Mouse (Mus musculus) hindbrain, embryonic 13.5 days (tissue): ENCODE measurements around the gene Tmprss11g. TPM values are rescaled to one million over a fixed set of nuclear protein-coding genes. Genes with fewer than 3 reads are reported as not detected.

ENCODE experiments used
- ATAC-seq: fragments of 200-750 bp; cut with Nextera tagmentation; 2 replicates; pipeline ENCODE4 v1.8.0; 2017; ENCODE audit warnings: moderate TSS enrichment; ENCODE audit not compliant: low FRiP score
- H3K27ac ChIP-seq: fragments of 300-500 bp; sonication (generic); 2 replicates; pipeline ENCODE4 v1.5.1; 2015; ENCODE audit warnings: inconsistent platforms, mild to moderate bottlenecking, moderate library complexity
- H3K27me3 ChIP-seq: fragments of 300-500 bp; sonication (generic); 2 replicates; pipeline ENCODE4 v1.6.1; 2015; ENCODE audit warnings: mild to moderate bottlenecking, inconsistent platforms
- H3K36me3 ChIP-seq: fragments of 300-500 bp; sonication (generic); 2 replicates; pipeline ENCODE4 v1.6.1; 2015; ENCODE audit warnings: mild to moderate bottlenecking, inconsistent platforms
- H3K4me1 ChIP-seq: fragments of 300-500 bp; sonication (generic); replicated peaks from 2 replicates; pipeline ENCODE4 v1.6.1; 2015; ENCODE audit warnings: inconsistent platforms
- H3K4me2 ChIP-seq: fragments of 300-500 bp; sonication (generic); 2 replicates; pipeline ENCODE4 v1.6.1; 2015; ENCODE audit warnings: inconsistent platforms, mild to moderate bottlenecking, moderate library complexity
- H3K4me3 ChIP-seq: fragments of 300-500 bp; sonication (generic); 2 replicates; pipeline ENCODE4 v1.5.1; 2015; ENCODE audit warnings: mild to moderate bottlenecking, inconsistent platforms
- H3K9ac ChIP-seq: fragments of 300-500 bp; sonication (generic); 2 replicates; pipeline ENCODE4 v1.6.1; 2015; ENCODE audit warnings: mild to moderate bottlenecking, inconsistent platforms
- H3K9me3 ChIP-seq: fragments of 300-500 bp; sonication (generic); 2 replicates; pipeline ENCODE4 v1.6.1; 2016; ENCODE audit warnings: inconsistent platforms
- WGBS: fragments of 180-500 bp; shearing (Covaris S2); methylation state at CpG from one replicate; pipeline ENCODE4 v1.1.7; 2015; 5-methylcytosine and 5-hydroxymethylcytosine counted together
- polyA plus RNA-seq: library from polyadenylated mRNA; unstranded; fragments of >200 nt; fragmentation: Nextera tagmentation; extraction: Ambion mirVana; gene quantifications from 2 replicates; pipeline ENCODE4 v1.2.1, GENCODE M21; 2015

The Tmprss11g gene
- polyA plus RNA-seq: not detected in 2 replicates

DNA sequence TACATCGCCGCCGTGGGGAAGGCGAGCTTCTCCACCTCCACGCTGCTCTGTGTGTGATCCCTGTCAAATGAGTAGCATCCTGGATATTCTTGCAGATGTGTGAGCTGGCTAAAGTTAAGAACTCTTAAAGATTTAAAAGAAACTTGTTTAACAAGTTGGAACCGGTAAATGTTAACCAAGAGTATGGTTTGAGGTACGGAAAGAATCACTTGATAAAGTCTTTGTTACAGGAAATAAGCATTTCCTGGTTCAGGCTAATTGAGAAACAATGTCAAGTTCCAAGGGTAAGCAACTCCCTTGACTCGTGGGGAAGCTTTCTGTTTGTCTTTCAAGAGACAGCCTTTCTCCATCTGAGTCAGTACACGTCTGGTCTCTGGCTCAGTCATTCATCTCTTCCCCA, at the start of gene Tmprss11g:
Tmprss11g (minus strand) TSS at position 101 of the 400 bp plus-strand sequence.
- WGBS: 85% methylated on average over 9 of the region's 9 CpGs
- ATAC-seq: no peak
- Histone ChIP-seq H3K9me3 (no peaks in the 10 kb centered on the region), H3K4me1 (no peaks in the 10 kb centered on the region), H3K9ac (no peak within 1 kb of the TSS), H3K36me3 (no peaks in the 10 kb centered on the region), H3K27me3 (no peaks in the 10 kb centered on the region), H3K4me2 (no peak within 1 kb of the TSS), H3K4me3 (no peak within 1 kb of the TSS), H3K27ac (no peak within 1 kb of the TSS)

DNA sequence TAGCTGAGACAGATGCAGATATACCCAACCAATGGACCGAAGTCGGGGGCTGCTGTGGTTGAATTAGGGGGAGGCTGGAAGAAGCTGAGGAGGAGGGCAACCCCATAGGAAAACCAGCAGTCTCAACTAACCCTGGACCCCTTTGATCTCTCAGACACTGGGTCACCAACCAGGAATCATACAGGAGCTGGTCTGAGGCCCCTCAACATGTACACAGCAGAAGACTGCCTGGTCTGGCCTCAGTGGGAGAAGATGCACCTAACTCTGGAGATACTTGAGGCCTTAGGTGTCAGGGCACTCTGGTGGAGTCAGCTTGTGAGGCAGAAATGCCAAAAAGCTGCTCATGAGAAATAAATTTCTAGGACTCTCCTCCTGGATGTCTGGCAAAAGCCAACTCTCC, 28.3 kb upstream of the Tmprss11g start:
- Histone ChIP-seq H3K4me2 (no peak overlapping the region), H3K9me3 (no peaks in the 10 kb centered on the region), H3K4me3 (no peak overlapping the region), H3K27me3 (no peaks in the 10 kb centered on the region), H3K36me3 (no peaks in the 10 kb centered on the region), H3K4me1 (no peaks in the 10 kb centered on the region), H3K9ac (no peak overlapping the region), H3K27ac (no peak overlapping the region)
- ATAC-seq: no peak
- 98% methylated on average over 2 of the region's 2 CpGs for WGBS

- WGBS: 90% methylated on average over 3 of the region's 3 CpGs
- H3K4me2 ChIP-seq: no peak overlapping the region
- no peak for ATAC-seq
- no peak overlapping the region for H3K9ac ChIP-seq
- H3K36me3 ChIP-seq: no peaks in the 10 kb centered on the region
- no peaks in the 10 kb centered on the region for H3K27me3 ChIP-seq
- H3K9me3 ChIP-seq: no peaks in the 10 kb centered on the region
- H3K4me1 ChIP-seq: no peaks in the 10 kb centered on the region
- no peak overlapping the region for H3K4me3 ChIP-seq
- H3K27ac ChIP-seq: no peak overlapping the region
These were observed 22.2 kb upstream of the Tmprss11g start for GRCm38 (mm10) chr5:86540601-86541000.

DNA sequence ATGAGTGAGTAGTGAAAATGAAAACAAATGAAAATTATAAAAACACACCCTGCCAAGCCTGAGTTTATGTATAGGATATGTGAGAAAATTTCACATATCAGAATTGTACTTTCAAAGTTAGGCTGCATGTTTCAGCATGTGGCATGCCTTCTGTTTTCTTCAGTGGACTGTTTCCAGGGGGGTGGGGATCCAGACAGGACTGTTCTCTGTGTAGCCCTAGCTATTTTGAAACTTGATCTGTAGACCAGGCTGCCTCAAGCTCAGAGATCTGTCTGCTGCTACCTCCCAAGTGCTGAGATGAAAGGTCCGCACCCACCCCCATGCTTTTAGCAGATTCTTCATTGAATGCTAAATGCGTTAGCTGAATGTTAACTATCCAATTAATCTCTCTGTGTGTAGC, 10.3 kb upstream of the Tmprss11g start:
- no peaks in the 10 kb centered on the region for H3K36me3 ChIP-seq
- no peaks in the 10 kb centered on the region for H3K4me1 ChIP-seq
- H3K27ac ChIP-seq: no peak overlapping the region
- H3K27me3 ChIP-seq: no peaks in the 10 kb centered on the region
- no peak overlapping the region for H3K4me3 ChIP-seq
- 78% methylated on average over 2 of the region's 2 CpGs for WGBS
- ATAC-seq: no peak
- H3K4me2 ChIP-seq: no peak overlapping the region
- H3K9ac ChIP-seq: no peak overlapping the region
- no peaks in the 10 kb centered on the region for H3K9me3 ChIP-seq

DNA sequence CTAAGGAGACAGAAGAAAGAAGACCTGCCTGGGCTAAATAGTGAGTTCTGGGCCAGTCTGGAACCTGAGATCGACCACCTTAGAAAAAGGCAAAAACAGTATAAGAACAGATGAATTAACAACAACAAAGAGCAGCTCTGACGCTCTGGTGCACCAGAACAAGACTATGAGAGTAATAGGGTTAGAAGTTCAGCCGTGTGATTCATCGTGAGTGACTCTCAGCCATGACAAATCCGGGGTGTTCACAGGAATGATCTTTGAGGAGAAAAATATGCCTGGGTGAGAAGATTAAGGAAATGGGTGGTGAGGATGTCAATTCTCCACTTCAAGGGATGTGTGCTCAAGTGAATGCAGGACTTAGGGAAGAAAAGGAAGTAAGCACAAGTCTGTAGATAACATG, 6.9 kb downstream of the Tmprss11g start:
- no peak overlapping the region for H3K9ac ChIP-seq
- H3K27ac ChIP-seq: no peak overlapping the region
- H3K4me1 ChIP-seq: no peaks in the 10 kb centered on the region
- no peaks in the 10 kb centered on the region for H3K36me3 ChIP-seq
- no peaks in the 10 kb centered on the region for H3K9me3 ChIP-seq
- ATAC-seq: no peak
- 39% methylated on average over 5 of the region's 5 CpGs for WGBS
- H3K27me3 ChIP-seq: no peaks in the 10 kb centered on the region
- H3K4me2 ChIP-seq: no peak overlapping the region
- no peak overlapping the region for H3K4me3 ChIP-seq

DNA sequence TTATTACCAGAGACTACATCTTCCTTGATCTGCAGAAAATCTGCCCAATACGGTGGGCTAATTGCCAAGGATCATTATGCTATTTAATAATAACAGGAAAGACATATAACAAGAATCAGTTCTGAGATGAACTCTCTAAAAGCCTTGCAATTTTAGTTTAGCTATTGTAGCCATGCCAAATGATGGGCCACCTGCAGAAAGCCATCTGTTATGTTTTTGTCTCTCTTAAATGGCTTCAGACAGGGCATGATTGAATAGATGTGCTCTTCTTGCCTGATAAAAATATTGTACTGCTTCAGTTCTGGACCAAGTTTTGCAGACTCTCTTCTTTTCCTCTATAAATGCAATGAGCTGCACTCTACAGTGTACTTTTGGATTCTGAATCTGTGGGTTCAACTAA, 24.9 kb downstream of the Tmprss11g start:
- H3K4me3 ChIP-seq: no peak overlapping the region
- no peak overlapping the region for H3K9ac ChIP-seq
- 82% methylated on average over 1 of the region's 1 CpGs for WGBS
- no peak for ATAC-seq
- no peaks in the 10 kb centered on the region for H3K9me3 ChIP-seq
- no peak overlapping the region for H3K4me2 ChIP-seq
- H3K27ac ChIP-seq: no peak overlapping the region
- no peaks in the 10 kb centered on the region for H3K27me3 ChIP-seq
- no peaks in the 10 kb centered on the region for H3K36me3 ChIP-seq
- no peaks in the 10 kb centered on the region for H3K4me1 ChIP-seq

GRCm38 (mm10) chr5:86482562-86482961, 35.8 kb downstream of the Tmprss11g start:
- H3K4me2 ChIP-seq: no peak overlapping the region
- H3K9me3 ChIP-seq: no peaks in the 10 kb centered on the region
- no peak for ATAC-seq
- H3K36me3 ChIP-seq: no peaks in the 10 kb centered on the region
- 81% methylated on average over 2 of the region's 2 CpGs for WGBS
- H3K27ac ChIP-seq: no peak overlapping the region
- no peak overlapping the region for H3K4me3 ChIP-seq
- H3K9ac ChIP-seq: no peak overlapping the region
- H3K4me1 ChIP-seq: no peaks in the 10 kb centered on the region
- no peaks in the 10 kb centered on the region for H3K27me3 ChIP-seq

DNA sequence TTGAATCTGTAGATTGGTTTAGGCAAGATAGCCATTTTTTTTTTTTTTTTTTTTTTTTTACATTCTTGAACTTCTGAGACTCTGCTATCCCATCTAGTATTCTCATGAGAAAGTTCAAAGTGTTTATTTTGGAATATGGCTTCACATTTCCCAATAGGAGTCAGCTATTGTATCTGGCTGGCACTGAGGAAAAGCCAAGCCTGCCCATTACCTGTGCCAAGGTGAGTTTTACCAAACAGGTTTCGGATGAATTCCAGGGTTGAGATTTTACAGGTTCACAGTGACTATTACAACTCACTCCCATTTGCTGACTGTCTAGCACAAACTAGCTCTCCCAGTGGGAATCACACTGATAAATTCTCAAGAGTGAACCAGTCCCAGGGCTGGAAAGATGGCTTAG, 36.4 kb downstream of the Tmprss11g start:
- WGBS: 95% methylated on average over 1 of the region's 1 CpGs
- Histone ChIP-seq H3K4me3 (no peak overlapping the region), H3K4me2 (no peak overlapping the region), H3K4me1 (no peaks in the 10 kb centered on the region), H3K27me3 (no peaks in the 10 kb centered on the region), H3K36me3 (no peaks in the 10 kb centered on the region), H3K27ac (no peak overlapping the region), H3K9ac (no peak overlapping the region), H3K9me3 (no peaks in the 10 kb centered on the region)
- ATAC-seq: no peak

- Histone ChIP-seq H3K4me2 (no peak overlapping the region), H3K27me3 (no peaks in the 10 kb centered on the region), H3K9me3 (no peaks in the 10 kb centered on the region), H3K4me1 (no peaks in the 10 kb centered on the region), H3K36me3 (no peaks in the 10 kb centered on the region), H3K4me3 (no peak overlapping the region), H3K9ac (no peak overlapping the region), H3K27ac (no peak overlapping the region)
- ATAC-seq: no peak
- WGBS: 90% methylated on average over 9 of the region's 9 CpGs
These were observed 44.5 kb downstream of the Tmprss11g start for GRCm38 (mm10) chr5:86473859-86474258.

- Histone ChIP-seq H3K9ac (no peak within 1 kb of the TSS), H3K27me3 (no peaks in the 10 kb centered on the region), H3K4me2 (no peak within 1 kb of the TSS), H3K4me3 (no peak within 1 kb of the TSS), H3K9me3 (no peaks in the 10 kb centered on the region), H3K4me1 (no peaks in the 10 kb centered on the region), H3K27ac (no peak within 1 kb of the TSS), H3K36me3 (no peaks in the 10 kb centered on the region)
- ATAC-seq: no peak
- 78% methylated on average over 4 of the region's 4 CpGs for WGBS
These were observed 49.5 kb downstream of the Tmprss11g start, which contains the start of gene Tmprss11a for GRCm38 (mm10) chr5:86468890-86469289. Tmprss11a (minus strand) TSS chr5:86468990.

DNA sequence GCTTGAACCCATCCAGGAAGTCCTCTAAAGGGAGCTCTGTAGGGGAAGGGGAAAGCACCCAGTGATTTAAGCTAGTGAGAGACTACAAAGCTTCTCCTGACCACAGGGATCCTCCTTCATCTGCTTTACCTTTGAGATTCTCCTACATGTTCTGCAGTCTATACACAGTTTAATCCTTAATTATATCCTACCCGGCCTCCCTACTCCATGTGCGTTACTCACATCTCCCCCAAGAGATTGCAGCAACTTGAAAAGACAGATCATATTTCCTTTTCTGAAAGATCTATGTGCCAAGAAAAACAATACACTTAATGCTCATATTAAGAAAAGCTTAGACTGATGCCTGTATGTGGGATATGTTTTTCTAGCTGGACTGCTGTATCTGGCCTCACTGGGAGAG, 79.1 kb downstream of the Tmprss11g start:
- Histone ChIP-seq H3K9me3 (no peaks in the 10 kb centered on the region), H3K36me3 (no peaks in the 10 kb centered on the region), H3K4me2 (no peak overlapping the region), H3K4me3 (no peak overlapping the region), H3K4me1 (no peaks in the 10 kb centered on the region), H3K27ac (no peak overlapping the region), H3K9ac (no peak overlapping the region), H3K27me3 (no peaks in the 10 kb centered on the region)
- WGBS: 78% methylated on average over 2 of the region's 2 CpGs
- no peak for ATAC-seq

GRCm38 (mm10) chr5:86438548-86438947, 79.9 kb downstream of the Tmprss11g start:
- Histone ChIP-seq H3K4me3 (no peak overlapping the region), H3K9me3 (no peaks in the 10 kb centered on the region), H3K27ac (no peak overlapping the region), H3K27me3 (no peaks in the 10 kb centered on the region), H3K4me1 (no peaks in the 10 kb centered on the region), H3K4me2 (no peak overlapping the region), H3K36me3 (no peaks in the 10 kb centered on the region), H3K9ac (no peak overlapping the region)
- ATAC-seq: no peak
